Mouse (Mus musculus) urinary bladder, postnatal 36 days (tissue): ENCODE measurements around the gene Kif19a.

ENCODE experiments used
- DNase-seq, 2 experiments: peaks; one replicate each; pipeline ENCODE4 v3.0.0; 2022; ENCODE audit warnings: low spot score in 2 of 2, mixed read lengths in 1 of 2

The Kif19a gene

DNA sequence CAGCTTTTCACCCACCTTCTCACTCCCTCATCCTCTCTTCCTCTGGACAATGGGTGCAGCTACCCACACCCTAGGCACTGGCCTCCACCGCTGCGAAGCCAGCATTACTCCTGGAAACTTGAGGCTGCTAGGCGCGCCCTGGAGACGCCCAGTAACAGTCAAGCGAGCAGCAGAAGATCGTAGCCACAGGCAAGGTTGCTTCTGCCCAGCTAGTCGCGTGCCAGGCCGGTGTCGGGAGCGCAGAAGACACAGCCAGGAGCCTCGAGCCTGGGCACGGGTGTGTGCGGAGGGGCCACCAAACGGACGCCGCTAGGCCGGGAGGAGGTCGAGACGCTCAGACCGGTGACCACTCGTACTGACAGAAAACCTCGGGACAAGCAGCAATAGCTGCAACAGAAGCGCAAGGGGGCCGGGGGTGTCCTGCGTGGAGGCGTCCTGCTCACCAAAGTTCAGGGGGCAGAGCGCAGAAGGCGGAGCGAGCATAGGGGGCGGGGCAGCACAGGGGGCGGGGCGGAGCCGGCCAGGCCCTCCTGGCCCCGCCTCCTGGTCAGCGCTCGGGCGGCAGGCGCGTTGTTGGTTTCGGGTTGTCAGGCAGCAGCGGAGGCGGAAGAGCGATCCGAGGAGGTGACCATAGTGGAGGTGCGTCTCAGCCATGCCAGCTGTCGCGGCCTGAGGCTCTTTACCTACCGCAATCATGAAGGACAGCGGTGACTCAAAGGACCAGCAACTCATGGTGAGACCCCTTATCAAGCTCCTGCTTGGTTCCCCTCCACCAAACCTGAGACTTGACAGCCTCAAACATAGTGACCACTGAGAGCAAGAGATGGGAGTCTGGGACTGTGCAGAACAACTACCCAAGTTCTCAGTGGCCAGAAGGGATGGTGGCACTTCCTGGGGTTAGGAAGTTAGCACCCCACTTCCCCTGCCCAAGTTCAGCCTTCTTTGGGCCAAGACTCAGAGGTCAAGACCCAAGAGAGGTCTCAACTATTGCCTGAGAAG lies at the start of gene Kif19a:
Kif19a (plus strand) TSS at position 569 of the 999 bp plus-strand sequence.
- peak; percentile 16 to 64 for DNase-seq

DNA sequence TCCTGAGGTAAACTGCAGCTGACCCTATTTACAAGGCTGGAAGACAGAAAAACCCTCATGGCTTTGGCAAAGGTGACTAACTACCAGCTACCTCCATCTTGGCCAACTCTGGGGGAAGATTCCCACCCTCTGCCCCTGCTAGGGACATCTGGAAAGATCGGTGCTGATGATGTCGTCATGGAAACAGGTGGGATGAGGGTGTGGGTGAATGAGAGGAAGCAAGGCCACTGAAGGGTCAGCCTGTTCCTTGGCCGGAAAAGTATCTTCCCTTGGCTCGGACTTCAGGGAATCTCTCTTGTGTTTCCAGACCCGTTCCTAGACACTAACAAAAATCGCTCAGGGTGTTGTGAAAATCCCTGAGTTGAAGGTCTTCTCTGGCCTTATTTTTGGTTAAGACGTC lies 49.7 kb upstream of the Kif19a start:
- peak in 1 of 2 experiments; percentile 12 for DNase-seq

DNA sequence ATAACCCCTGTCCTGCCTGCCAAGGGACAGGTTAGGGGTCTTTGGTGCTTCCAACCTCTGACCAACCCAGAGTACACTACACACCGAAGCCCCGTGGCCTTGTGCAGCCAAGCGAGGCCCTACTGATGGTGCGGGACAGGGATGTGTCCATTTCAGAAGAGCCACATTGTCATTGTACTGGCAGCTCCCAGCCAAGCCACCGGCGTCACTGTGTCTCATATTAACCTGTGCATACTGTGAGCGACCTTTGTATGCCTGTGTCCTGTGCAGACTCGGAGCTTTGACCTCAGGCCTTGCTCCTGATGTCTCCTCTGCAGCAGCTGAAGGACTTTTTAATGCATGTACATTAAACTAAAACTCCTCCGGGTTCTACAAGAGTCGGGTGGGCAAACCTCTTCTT lies 44.7 kb upstream of the Kif19a start:
- no peak for DNase-seq

DNA sequence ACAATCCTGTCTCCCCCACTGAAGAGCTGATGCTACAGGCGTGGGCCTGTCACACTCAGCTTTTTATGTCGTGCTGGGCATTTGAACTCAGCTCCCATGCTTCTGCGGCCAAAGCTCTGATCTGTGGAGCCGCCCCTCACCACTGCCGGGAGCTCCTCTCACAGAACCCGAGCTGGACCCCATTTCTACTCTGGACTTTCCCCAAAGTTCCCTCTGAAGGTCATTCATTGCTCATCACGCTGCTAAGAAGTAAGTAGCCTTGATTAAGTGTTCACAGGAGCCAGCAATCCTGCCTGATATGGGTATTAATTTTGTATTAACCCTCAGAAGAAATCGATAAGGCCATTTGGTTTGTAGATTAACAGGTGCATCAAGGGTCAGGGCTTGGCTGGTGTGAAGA lies 42.8 kb upstream of the Kif19a start:
- DNase-seq: no peak

DNA sequence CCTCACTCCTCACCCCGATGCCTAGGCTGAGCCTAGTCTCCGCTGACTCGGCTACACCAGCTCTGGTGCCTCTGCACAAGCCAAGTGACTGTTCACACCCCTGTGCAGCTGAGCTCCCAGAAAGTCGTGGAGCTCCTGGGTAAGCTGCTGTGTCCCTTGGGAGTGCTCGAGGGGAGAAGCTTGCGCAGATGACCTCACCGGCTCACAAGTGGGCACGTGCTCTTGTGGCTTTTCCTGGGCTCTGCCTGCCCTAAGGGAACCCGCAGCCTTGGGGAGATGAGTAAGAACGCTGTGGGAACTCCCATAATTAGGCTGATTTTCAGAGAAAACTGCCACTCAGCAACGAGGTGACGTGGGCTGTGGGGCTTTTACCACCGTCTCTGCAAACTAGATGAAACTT lies 42.2 kb upstream of the Kif19a start:
- no peak for DNase-seq

DNA sequence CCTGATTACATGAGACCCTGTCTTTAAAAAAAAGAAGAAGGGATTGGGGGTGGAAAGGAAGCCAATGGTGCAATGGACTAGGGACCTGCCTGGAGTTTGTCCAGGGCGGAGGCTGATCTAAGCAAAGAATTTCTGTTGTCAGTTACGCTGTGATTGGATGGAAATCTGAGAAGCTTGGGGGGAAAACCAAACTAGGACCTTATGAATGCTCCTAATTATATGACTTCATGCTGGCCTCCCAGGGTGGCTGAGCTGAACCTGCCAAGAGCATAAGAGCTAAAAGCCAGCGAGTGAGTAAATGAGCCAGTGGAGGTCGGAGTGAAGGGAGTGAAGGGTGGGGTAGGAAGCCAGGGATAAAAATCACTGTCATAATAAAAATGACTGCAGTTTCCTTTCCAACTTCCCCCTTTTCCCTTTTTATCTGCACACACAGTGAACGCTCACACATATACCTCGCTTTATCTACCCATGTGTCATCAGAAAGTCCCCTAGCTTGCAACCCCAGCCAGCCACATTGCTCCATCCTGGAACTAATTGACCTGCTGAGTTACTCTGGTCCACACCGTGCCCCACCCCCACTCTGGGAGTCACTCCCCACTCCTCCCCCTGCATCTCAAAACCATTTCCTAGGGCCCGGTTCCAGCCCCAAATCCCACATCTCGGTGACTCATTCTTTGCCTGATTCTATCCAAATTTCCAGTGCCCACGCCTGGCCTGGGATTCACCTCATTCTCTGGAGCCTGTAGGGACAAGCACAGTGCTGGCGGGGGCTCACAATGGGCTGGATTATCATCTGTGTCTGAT lies 40.2 kb upstream of the Kif19a start:
- DNase-seq: peak; percentile 46 to 68

DNA sequence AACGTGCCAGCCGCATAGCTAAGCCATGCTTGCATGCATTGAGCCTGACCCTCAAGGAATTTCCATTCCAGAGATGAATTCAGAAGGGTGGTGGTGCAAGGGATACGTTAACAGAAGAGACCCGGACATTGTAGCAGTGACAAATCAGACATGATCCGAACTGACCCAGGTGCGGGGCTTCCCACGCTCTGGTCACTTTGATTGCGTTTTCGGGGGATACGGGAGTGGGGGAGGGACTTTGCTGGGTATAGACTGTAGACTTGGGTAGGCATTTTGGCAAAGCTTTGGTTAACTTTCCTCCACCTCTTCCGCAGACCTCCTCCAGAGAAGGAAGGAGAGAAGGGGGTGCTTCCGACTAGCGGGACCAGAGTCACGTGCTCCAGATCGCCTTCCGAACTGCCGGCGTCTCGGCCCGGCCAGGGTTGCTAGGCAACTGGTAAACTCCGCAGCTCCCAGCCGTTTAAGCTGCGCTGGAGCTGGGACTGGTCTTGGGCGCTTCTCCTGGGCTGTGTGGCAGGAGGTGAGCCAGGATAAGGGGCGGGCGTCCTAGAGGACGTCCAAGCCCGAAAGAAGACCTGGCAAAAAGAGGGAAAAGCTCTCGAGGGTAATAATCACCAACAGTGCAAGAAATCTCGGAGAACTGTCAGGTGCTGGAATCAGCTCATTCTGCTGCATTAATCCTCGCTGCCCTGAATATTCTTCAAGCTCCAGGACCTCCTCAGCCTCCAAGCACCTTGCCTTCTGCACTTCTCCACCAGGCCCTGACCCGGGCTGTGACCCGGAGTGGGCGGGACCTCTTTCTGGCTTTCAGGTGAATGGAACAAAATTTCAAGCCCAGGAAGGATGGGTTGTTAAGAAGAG lies 38.0 kb upstream of the Kif19a start, which contains the start of gene Dnaic2:
Dnaic2 (plus strand) TSS at position 444 of the 861 bp plus-strand sequence.
- DNase-seq: peak; percentile 36 to 60

DNA sequence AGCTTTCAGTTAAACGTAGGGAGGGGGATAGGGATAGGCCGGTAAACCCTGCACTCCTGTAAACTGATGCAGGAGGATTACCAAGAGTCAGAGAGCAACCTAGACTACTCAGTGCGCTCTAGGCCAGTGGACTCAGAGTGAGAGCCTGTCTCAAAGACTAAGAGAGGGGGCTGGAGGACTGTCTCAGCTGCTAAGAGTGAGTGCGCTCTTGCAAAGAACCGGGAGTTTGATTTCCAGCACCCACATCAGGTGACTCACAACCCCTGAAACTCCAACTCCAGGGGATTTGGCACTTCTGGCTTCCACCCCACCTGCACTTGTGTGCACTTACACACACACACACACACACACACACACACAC lies 37.4 kb upstream of the Kif19a start:
- no peak for DNase-seq

DNA sequence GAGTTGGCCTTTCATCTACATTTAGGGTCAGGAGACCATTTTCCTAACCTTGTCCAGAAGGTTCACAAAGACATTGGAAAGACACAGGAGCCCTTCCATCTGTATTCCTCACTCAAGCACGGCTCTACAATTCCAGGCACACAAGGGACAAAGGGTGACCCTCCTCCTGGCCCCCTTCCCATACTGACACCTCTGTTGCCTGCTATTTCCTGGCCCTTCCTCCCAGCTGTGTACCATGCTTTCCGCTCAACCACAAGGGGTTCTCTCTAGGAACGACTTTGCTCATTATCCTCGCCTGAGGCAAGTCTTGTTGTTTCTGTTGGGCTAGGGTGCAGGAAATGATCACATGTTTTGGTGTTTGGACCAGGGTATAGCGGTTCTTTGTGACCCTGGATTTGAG lies 36.9 kb upstream of the Kif19a start:
- DNase-seq: no peak

DNA sequence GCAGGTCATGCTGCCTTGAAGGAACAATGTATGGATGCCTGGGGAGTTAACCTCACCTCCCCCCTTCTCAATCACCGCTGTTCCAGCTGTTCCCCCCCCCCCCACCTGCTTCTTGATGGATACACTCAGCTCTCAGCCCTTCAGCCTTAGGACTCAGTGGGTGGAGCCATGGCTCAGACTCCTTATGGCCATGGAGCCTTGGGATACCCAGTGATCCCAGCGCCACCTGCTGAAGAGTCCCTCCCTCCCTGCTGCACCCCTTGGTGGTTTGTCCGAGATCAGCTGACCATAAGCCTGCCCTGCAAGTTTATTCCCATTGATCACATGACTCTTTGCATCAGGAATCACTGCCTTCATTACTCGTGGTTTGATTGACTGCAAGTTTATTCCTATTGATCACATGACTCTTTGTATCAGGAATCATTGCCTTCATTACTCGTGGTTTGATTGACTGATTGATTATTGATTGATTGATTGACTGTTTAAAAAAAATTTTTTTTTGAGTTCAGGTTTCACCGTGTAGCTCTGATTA lies 35.3 kb upstream of the Kif19a start:
- no peak for DNase-seq

DNA sequence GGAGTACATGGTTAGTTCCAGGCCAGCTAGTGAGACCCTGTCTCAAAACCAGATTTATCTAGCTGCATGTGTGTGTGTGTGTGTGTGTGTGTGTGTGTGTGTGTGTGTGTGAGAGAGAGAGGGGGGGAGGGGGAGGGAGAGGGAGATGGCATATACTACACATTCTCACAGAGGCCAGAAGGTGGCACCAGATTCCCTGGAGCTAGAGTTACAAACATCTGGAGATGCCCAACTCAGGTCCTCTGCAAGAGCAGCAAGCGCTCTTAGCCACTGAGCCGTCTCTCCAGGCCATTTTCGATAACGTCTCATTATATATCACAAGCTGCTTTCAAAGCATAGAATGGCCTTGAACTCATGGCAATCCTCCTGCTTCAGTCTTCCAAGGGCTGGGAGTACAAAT lies 33.5 kb upstream of the Kif19a start:
- no peak for DNase-seq

DNA sequence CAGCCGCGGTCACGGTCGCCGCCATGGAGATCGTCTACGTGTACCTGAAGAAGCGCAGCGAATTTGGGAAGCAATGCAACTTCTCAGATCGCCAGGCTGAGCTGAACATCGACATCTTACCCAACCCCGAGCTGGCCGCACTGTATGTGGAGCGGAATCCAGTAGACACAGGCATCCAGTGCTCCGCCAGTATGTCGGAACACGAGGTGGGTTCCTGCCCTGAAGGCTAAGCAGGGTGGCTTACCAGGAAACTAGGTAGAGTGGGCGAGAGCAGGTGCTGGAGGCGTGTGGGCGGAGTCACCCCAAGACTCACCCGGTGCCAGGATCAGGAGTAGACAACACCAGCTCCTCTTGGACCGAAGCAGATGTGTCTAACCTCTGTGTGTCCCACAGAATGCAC lies 32.3 kb upstream of the Kif19a start:
- DNase-seq: no peak

DNA sequence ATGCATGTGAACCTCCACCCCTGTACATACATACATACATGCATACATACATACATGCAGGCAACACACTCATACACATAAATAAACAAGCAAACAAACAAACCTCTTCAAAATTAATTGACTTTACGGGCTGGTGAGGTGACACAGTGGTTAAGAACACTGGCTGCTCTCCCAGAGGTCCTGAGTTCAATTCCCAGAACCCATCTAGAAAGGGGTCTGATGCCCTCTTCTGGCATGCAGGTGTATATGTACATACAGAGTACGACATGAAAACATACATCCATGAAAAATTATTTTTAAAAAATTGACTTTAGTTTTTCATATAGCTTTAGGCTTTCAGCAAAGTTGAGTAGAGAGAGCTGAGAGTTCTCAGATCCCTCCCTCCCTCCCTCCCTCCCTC lies 29.1 kb upstream of the Kif19a start:
- DNase-seq: no peak

DNA sequence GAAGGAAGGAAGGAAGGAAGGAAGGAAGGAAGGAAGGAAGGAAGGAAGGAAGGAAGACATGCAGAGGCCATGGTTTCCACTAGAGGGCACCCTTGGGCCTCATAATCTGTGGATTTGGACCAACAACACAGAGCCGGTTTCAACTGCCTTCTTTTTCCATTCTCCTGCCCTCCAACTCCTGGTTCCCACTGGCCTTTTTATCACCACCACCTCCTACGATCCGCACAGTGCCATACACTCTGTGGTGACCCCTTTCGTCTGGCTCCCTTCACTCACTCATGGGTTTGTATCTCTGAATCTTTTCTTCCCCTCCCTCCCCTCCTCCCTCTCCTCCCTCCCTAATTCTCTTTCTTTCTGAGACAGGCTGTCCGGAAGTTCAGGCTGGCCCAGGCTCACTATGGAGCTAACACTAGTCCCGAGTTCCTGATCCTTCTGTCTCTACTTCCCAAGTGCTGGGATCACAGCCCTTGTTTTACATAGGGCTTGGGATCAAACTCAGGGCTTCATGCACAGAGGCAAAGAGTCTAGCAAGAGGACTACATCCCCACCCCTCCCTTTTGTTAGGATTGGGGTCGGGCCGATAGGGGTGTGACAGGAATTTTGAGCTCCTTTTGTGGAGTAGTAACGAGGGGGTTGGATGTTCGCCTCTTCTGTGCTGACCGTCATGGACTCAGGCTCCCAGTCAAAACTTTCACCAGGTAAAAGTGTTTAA lies 28.1 kb upstream of the Kif19a start:
- DNase-seq: peak in 1 of 2 experiments; percentile 21

DNA sequence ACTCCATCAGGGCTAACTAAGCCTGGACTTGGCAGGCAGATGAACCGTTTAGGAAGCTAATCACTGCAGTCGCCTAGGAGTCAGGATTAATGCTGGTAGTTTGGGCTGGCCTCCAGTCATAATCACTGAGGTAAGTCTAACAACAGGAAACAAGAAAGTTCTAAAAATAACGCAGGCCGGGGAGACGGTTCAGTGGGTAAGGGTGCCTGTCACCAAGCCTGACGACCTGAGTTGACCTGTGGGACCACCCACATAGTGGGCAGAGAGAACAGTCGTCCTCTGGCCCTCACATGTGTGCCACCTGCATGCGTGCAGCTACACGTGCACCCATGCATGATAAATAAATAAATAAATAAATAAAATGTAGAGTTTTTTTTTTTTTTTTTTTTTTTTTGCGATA lies 24.6 kb upstream of the Kif19a start:
- no peak for DNase-seq

DNA sequence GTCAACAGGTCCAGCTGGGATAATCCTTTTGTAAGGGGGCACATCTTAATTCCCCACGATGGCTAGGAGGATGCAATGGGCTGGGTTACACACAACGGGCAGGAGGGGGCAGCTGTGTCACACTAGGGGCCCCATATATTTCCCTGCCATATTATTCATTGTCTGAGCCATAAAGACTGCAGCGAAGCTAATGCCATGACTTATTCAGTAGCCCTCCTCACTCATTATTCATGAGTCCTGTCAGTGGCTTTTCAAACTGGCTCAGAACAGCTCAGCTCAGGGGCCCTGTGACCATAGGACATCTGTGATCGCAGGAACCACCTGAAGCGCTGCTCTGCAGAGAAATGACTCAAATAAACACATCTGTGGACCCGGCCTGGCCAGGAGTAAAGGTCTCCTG lies 23.7 kb upstream of the Kif19a start:
- no peak for DNase-seq

DNA sequence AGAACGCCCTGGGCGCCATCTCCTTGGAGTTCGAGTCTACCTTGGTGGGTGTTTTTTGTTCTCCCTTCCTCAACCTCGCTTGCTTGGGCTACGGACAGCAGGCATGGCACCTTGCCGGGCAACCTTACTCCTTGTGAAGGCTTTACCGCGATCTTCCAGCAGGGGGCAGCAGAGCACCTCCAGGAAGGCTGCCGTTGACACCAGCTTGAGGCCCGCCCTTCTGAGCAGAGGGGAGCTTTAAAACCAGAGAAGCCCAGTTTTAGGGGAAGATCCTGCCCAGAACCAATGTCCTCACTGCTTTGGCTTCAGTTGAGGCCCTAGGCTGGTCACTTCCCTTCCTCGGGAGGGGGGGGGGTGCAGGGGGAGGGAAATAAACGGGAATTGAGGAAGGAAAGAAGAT lies 20.1 kb upstream of the Kif19a start:
- DNase-seq: peak; percentile 89 to 90

DNA sequence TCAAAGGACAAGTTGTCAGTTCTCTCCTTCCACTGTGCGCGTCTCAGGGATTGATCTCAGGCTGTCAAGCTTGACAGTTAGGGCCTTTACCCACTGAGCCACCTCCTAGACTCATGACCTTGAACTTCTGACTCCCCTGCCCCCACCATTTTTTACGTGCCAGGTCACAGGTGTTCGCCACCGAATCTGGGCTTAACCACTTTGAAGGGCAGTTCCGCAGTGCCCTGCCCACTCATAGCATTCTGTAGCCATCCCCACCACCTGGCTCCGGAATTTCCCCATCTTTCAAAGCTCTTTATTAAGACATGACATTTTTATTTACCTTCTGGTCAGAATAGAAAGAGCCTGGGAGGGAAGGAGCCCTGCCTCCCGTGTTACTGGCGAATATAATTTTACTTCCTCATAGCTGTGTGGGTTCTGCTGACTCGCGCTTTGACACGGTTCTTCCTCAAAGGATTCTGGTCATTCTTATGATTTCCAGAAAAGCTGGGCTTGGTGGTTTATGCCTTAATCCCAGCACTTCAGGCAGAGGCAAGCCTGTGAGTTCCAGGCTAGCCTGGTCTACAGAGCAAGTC lies 17.5 kb upstream of the Kif19a start:
- DNase-seq: no peak

DNA sequence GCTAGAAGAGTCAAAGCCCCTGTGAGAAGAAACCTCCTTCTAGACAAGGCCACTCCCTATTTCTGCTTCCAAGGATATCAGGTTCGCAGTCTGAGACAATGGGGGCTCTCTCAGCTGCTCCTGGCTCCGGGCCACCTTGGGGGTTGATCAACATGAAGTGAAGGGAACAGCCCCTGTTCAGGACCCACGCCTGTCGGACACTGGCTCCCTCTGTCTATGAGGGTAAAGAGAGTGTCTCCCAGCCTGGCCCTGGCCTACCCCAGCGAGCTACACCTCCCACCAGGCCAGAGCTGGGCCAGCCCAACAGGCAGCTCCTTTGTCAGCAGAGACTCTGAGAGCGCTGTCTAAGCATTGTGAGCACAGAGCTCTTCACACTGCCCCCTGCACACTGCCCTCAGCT lies 4.7 kb downstream of the Kif19a start:
- DNase-seq: no peak

DNA sequence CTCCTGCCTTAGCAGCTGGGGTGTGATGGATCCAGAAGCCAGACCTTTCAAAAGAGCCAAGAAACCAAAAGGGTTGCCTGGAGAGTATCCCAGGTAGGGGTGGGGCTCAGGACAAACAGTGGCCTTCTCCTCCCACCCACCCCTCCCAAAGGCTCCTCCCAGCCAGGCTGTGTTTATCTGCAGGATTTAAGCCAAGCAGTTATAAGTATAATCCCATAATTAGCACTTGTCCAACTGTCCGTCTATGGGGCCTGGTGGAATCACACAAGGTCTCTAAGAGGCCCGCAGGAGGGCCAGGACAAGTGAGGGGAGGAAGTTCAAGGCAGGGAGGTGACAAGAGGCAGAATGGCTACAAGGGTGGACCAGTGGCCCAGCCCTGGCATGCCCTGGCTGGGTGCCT lies 6.7 kb downstream of the Kif19a start:
- no peak for DNase-seq
